Mouse (Mus musculus) 416B (cell line): Measurements from ENCODE around the gene Ptprj.
"Not testable (repeated sequence)": the region's sequence is repeated elsewhere in the genome, so short reads cannot be mapped to it uniquely, and the experiment has no call there.

Experiments
- DNase-seq: peaks from one replicate; pipeline ENCODE4 v3.0.0; 2011; ENCODE audit warnings: low read depth

The Ptprj gene

DNA sequence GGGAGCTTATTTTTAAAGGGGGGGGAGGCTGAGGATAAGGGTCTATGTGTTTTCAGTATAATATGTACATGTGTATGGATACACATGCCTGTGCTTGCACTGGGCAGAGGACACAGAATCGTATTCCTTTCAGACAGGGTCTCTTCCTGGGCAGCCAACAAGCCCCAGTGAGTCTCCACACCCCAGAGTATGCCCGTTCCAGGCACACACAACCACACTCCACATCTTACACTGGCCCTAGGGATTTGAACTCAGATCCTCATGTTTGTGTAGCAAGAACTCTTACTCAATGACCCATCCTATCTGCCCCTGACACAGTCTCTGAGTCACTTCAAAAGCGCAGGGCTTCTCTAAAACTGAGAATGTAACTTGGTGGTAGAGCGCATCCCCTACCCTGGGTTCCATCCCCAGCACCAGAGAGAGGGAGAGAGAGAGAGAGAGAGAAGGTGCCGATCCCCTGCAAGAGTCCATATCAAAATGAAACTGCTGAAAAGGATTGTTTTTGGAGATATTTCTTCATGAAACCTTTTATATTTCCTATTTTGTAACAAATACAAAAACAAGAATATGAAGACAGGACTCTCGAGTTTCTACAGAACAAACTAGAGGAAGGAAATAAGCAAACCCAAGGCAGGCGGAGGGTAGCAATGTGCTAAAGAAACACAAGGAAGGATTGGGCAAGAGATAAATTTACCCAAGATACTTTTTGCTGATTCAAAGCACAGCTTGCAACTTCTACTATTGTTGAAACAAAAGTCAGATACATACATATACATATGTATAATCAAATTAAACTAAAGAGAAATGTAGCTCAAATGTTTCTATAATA is 2.8 kb downstream of the Ptprj start:
- peak; percentile 79 for DNase-seq

DNA sequence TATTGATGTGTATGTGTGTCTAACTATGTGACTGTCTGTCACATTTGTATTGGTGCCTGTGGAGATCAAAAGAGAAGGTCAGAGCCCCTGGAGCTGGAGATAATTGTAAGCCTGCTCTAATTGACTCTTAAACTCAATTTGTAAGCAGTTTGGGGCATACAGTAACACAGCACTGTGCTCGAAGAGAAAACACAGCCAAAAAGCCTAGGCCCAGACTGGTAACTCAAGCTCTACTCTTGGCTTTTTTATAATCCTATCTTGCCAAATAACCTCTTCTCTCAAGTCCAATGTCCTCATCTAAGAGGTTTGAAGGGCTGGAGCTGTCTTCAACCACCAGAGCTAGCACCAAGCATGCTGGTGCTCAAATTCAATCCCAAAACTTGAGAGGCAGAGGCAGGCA is 3.5 kb downstream of the Ptprj start:
- DNase-seq, result no peak

GRCm38 (mm10) chr2:90576411-90576810 is 4.0 kb downstream of the Ptprj start:
- DNase-seq, result no peak

DNA sequence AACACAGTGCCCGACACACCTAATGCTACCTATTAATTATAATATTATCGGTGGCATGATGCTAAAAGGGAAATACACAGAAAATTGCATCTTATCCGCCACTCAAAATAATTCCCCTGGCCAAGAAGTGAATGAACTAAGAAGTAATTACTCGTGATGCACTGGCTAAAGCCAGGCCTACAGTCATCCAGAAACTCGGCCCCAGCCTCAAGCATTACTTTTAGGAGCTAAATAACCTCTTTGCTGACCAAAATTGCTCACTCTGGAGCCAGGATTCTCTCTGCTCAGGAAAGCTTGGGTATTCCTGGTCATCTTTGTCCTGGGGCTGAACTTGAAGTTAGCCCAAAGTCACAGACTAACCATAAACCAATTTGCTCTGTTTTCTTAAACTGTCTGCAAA is 4.7 kb downstream of the Ptprj start:
- DNase-seq, result no peak

DNA sequence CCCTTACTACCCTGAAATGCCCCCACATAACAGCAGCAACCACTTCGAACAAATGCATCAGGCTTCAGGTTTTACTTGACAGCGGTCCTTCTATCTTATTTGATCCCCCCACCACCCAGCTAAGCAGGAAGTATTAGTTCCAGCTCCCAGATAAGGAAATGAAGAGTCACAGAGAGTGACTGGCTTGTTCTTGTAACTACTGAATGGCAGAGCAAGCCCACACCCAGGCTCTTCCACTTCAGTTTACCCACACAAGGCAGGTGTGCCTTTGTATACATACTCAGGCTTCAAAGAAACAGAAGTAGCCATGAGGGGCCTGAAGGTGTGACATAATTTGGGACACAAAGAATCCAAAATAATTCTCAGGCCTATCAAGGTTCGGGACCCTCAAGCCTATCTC is 5.3 kb downstream of the Ptprj start:
- peak; percentile 60 for DNase-seq

DNA sequence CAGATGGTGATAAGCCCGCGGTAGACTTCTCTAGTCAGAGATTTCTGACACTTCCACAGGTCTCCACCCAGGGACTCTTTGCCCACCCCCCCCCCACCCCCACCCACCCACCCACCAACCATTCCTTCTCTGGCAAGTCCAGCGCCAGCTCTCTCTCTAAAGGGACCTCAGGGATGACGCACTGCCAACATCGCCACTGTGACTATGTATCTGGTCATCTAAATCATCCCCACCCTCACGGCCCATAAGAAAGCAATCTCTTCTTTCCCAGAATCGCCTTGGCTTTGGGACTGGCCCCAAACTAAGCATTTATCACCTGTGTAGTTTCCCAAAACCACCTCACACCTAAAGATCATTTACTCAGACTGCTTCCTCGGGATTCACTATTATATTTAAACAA is 5.9 kb downstream of the Ptprj start:
- no peak for DNase-seq

DNA sequence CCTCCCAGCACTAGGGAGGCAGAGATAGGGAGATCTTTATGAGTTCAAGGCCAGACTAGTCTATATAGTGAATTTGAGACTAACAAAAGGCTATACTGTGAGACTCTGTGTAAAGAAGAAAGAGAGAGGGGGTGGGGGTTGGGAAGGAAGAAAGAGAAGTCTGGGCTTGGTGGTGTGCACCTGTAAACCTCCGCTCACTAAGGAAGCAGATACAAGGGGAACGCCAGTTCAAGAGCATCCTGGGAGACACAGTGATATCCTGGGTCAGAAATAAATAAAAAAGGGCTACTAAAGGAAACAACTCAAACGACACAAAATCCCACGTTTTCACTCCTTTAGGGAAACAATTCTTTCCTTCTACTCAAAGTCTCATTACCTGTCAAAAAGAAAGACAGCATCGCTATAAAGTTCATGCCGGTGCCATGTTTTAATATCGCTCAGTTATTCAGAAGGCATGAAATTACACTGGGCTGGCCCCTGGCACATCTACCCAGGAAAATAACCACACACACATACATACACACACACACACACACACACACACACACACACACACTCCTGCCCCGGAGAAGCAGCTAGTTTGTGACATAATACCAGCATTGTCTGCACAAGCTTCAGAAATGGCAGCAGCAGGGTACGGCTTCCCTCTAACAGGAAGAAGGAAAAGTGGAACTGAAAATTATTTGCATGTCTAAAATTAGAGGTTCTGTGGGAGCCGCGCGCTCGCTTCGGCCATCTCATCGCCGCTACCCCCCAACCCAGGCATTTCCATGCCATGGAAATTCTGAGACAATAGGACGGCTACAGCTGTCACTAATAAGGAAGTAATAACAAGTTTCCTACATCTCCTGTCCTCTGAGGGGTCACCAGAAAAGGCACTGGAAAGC is 6.6 kb downstream of the Ptprj start:
- peak; percentile 66 for DNase-seq

DNA sequence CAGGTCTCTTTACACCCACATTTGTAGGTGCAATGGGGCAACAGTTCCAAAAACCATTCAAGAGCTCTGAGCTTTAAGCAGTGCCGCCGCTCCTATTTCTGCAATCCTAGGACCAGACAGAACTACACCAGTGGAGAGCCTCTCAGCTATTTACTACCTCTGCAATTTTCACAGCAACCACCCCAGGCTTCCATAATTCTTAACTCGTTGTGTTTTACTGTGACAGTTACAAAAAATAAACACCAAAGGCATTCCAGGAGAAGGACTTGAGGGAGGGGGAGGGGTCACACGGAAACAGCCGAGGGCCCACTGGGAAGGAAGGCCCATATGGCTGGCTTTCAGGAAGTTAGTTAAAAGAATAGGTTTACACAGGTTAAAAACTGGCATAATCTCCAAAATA is 8.3 kb downstream of the Ptprj start:
- no peak for DNase-seq

DNA sequence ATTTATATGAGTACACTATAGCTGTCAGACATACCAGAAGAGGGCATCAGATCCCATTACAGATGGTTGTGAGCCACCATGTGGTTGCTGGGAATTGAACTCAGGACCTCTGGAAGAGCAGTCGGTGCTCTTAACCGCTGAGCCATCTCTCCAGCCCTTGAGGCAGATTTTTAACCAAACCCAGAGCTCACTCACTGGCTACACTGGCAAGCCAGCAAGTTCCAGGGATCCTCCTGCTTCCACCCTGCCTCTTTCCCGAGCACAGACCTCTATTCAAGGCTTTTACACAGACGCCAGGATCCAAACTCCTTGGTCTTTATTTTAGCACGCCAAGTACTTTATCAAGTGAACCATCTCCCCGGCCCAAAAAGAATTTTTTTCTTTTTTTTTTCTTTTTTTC is 9.0 kb downstream of the Ptprj start:
- not testable (repeated sequence) for DNase-seq

DNA sequence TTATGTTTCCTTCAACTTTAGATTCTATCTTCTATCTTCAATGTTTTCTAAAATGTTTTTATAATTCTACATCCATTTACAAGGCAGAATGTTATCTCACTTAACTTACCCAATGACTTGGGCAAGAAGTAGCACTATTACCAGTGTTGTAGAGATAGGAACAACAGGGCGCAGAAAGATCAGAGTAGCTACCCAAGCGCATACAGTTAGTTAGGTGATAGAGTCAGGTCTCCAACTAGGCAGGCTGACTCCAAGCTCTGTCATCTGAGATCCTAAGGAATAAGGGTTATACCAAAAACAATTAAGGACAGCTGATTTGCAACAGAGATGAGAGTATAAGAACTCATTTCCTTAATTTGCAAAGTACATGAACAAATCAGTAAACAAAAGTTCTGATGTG is 9.6 kb downstream of the Ptprj start:
- no peak for DNase-seq

DNA sequence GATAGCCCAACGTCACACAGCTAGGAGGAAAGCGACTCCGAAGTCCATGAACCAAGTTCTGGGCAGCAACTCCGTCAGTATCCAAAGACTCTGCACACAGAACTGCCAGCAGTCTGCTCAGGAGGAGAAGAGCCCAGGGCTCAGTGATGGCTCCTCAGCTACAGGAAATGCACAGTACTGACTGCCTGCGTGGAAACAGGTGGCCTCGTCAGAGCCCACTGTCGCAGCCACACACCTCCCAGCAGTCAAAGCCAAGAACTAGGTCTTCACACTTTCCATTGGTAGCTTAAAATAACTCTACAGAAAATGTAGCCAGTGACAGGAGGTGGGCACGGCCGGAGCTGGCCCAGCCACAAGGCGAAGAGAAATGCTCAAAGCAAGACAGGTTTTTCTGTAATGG is 10.2 kb downstream of the Ptprj start:
- DNase-seq, result no peak

DNA sequence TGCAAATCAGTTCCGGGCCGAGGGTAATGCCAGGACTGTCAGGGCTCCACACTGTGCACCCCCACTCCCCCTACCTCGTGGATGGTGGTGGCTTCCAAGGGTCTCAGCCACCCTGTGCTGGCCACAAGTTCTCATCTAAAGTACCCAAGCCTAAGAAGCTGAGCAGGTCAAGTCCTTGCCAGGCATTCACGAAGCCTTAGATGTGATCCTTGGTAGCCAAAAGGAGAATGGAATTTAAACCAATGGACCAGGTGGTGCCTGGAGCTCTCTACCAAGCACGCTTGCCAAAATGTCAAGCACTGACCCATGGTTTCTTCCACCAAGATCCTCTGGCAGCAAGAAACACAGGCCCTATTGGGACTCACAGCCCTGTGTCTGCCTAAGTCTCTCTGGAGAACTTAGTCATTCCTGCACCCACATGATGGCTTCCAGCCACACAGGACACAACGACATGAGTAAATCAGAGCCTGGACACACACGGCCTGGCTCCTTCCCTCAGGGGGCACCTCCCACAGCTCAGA is 11.4 kb downstream of the Ptprj start:
- DNase-seq, result no peak

- no peak for DNase-seq
Observed at GRCm38 (mm10) chr2:90568091-90568490, 12.4 kb downstream of the Ptprj start.

DNA sequence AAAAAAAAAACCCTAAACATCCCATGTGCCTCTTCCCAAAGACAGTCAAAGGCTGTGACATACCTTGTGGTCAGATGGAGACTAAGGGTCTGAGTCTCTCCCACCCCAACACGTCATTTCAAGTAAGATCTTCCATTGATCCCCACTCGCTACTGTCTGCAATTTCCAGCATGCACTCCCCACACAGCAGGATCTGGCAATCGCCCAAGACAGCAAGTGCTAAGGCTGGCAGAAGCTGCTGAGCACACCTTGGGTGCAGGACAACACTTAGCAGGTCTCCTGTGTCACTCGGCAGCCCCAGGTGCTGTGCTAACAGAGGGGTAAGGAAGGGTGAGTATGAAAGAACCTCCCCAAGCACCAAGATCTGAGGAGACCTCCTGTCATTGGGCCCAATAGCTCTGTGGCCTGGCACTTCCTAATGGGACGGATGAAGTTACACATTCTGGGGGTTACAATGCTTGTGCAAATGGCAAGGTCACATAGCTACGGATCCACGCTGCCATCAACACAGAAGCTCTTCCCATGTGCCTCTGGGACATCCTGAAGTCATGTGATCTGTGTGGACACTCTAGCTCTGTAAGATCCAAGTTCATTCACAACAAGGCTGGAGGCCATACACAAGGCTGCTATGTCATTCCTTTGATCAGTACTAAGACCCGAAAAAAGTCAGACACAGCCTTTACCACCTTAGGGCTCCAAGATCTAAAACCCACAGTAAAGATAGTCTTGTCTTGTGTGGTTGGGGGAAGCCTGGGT is 13.5 kb downstream of the Ptprj start:
- DNase-seq, result peak; percentile 67

- peak; percentile 93 for DNase-seq
Observed at GRCm38 (mm10) chr2:90566046-90566445, 14.4 kb downstream of the Ptprj start.

GRCm38 (mm10) chr2:90565192-90565929 is 15.1 kb downstream of the Ptprj start:
- peak; percentile 84 for DNase-seq

- DNase-seq, result no peak
Observed at GRCm38 (mm10) chr2:90564552-90564951, 15.9 kb downstream of the Ptprj start.

DNA sequence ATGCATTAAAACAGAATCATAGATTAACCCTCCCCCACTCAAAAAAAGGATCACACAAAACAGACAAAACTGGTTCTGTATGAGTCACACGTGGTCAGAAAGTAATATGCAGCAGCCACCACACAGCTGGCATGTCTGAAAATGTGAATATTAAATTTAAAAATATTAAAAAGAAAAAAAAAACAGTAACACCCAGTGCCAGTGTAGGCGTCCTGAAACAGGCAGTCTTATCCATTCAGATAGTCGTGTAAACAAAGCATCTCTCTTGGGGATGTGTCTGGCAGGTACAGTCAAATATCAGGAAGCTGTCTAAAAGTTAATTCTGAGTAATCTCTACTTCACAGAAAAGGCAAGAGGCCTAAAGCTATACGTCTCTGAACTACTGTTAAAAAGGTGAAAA is 17.3 kb downstream of the Ptprj start:
- DNase-seq, result peak; percentile 57

- peak; percentile 76 for DNase-seq
Observed at GRCm38 (mm10) chr2:90562126-90562670, 18.2 kb downstream of the Ptprj start.

DNA sequence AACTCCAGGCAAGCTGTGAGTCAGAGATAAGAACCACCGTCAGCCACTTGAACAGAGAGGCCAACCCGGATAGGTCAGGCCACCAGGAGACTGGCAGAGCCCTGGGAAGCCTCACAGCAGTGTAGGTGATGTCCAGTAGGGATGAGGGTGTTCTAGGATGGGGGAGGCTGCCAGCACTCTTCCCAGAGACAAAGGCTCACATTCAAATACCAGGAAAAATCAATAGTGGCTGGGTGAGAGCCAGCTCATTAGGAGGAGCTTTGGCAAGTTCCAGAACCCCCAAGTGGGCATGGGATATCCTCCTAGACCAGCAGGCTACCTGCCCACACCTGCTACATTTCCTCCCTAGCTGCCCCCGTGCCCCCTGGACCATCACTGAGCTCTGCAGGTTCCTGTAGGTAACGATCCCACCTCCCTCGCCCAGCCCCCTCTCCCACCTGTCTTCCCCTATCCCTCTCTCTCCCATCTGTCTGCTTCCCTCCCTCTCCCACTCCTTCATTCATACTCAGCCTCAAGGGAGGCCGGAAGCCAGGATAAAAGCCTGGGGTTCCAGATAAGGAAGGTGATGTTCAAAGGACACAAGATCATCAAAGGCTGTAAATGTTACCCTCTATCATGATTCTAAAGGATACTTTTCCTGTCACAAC is 20.1 kb downstream of the Ptprj start:
- DNase-seq, result no peak
